Comparison of ENCODE assay signal across 12 mouse cellular contexts in genomic region chr4:98473491-98473890, GRCm38 (mm10).
DNase-seq lines count a peak whose midpoint lies in the region; ATAC-seq lines count a peak whose summit lies in the region.
"Had no signal": no experiment of that assay in that cellular context is flagged by ENCODE, and none has a peak within 500 bp of the region (broad histone marks: within the 10 kb centered on the region; RNA-seq: fewer than 3 reads in every experiment).

No protein-coding gene starts in this region.

- ATAC-seq in activated CD4-positive, CD25-positive, alpha-beta regulatory T cell, adult 4 months: no peak
- no peak for ATAC-seq in hindbrain, embryonic 13.5 days (ENCODE audit: low FRiP score)

- WGBS in hindbrain, embryonic 13.5 days: 70% methylated on average over 3 of the region's 3 CpGs

- no peaks in the 10 kb centered on the region for H3K36me3 ChIP-seq in hindbrain, embryonic 13.5 days
- H3K36me3 ChIP-seq: embryonic facial prominence, embryonic 15.5 days; heart, embryonic 15.5 days; neural tube, embryonic 13.5 days had no signal

- H3K9ac ChIP-seq in hindbrain, embryonic 13.5 days: no peak overlapping the region
- H3K9ac ChIP-seq: embryonic facial prominence, embryonic 15.5 days; heart, embryonic 15.5 days; limb, embryonic 13.5 days; neural tube, embryonic 13.5 days had no signal

- intact Hi-C loops in left cerebral cortex, postnatal 4 days (cut with DNase I): no loop called here

- H3K4me2 ChIP-seq in hindbrain, embryonic 13.5 days: no peak overlapping the region
- H3K4me2 ChIP-seq: embryonic facial prominence, embryonic 15.5 days; heart, embryonic 15.5 days; limb, embryonic 13.5 days; neural tube, embryonic 13.5 days had no signal

- H3K4me1 ChIP-seq in hindbrain, embryonic 13.5 days (replicated peaks): no peaks in the 10 kb centered on the region
- H3K4me1 ChIP-seq: embryonic facial prominence, embryonic 15.5 days; heart, embryonic 15.5 days; neural tube, embryonic 13.5 days had no signal

- peak; percentile 56 for DNase-seq in left cerebral cortex, postnatal 4 days
- DNase-seq in left cerebral cortex, adult 11 months (ENCODE audit: low spot score): no peak
- peak; percentile 28 for DNase-seq in NIH3T3 (ENCODE audit: low read depth)
- DNase-seq in adrenal gland, postnatal 10 days: peak; percentile 68
- peak; percentile 75 to 80 for DNase-seq in cerebellum, postnatal 14 days
- DNase-seq: thymus, postnatal 14 days had no signal

- no peak overlapping the region for H3K27ac ChIP-seq in hindbrain, embryonic 13.5 days
- H3K27ac ChIP-seq: embryonic facial prominence, embryonic 15.5 days; heart, embryonic 15.5 days; limb, embryonic 13.5 days; neural tube, embryonic 13.5 days had no signal

- H3K27me3 ChIP-seq in hindbrain, embryonic 13.5 days: no peaks in the 10 kb centered on the region
- H3K27me3 ChIP-seq: embryonic facial prominence, embryonic 15.5 days; heart, embryonic 15.5 days; limb, embryonic 13.5 days; neural tube, embryonic 13.5 days had no signal

- no peak overlapping the region for H3K4me3 ChIP-seq in hindbrain, embryonic 13.5 days
- H3K4me3 ChIP-seq: embryonic facial prominence, embryonic 15.5 days; heart, embryonic 15.5 days; limb, embryonic 13.5 days; neural tube, embryonic 13.5 days had no signal

- H3K9me3 ChIP-seq in hindbrain, embryonic 13.5 days: no peaks in the 10 kb centered on the region
- H3K9me3 ChIP-seq: embryonic facial prominence, embryonic 15.5 days; heart, embryonic 15.5 days; limb, embryonic 13.5 days; neural tube, embryonic 13.5 days had no signal
